Mouse (Mus musculus) forebrain, postnatal 0 days (tissue): ENCODE measurements at regions not wholly inside any gene's neighbourhood (a gene's known extent, or its start where the extent isn't known, plus 50 kb on each side); places are given as distances from the start of the nearest gene placed in this dataset.

Source experiments
- ATAC-seq: fragments of 200-750 bp; cut with Nextera tagmentation; 2 replicates; pipeline ENCODE4 v1.8.0; 2017; ENCODE audit warnings: mild to moderate bottlenecking, moderate library complexity
- DNase-seq: peaks from one replicate; pipeline ENCODE4 v3.0.0-alpha.2; 2015
- H3K27ac ChIP-seq: fragments of 300-500 bp; sonication (generic); 2 replicates; pipeline ENCODE4 v1.5.1; 2014; ENCODE audit warnings: low read depth, mild to moderate bottlenecking, antibody characterized with exemption, low read length, moderate library complexity, mixed read lengths
- H3K27me3 ChIP-seq: fragments of 300-500 bp; sonication (generic); 2 replicates; pipeline ENCODE4 v1.6.1; 2014; ENCODE audit warnings: mild to moderate bottlenecking, low read length, mixed read lengths; ENCODE audit not compliant: insufficient read depth
- H3K36me3 ChIP-seq: fragments of 300-500 bp; sonication (generic); 2 replicates; pipeline ENCODE4 v1.6.1; 2014; ENCODE audit warnings: mild to moderate bottlenecking, moderate library complexity; ENCODE audit not compliant: insufficient read depth
- H3K4me1 ChIP-seq: fragments of 300-500 bp; sonication (generic); 2 replicates; pipeline ENCODE4 v1.6.1; 2014; ENCODE audit warnings: antibody characterized with exemption; ENCODE audit not compliant: insufficient read depth
- H3K4me2 ChIP-seq: fragments of 300-500 bp; sonication (generic); 2 replicates; pipeline ENCODE4 v1.6.1; 2014; ENCODE audit warnings: low read depth, mild to moderate bottlenecking, moderate library complexity
- H3K4me3 ChIP-seq: fragments of 300-500 bp; sonication (generic); 2 replicates; pipeline ENCODE4 v1.5.1; 2014; ENCODE audit warnings: low read depth, low read length, mixed read lengths
- H3K9ac ChIP-seq: fragments of 300-500 bp; sonication (generic); 2 replicates; pipeline ENCODE4 v1.6.1; 2014; ENCODE audit warnings: mild to moderate bottlenecking
- H3K9me3 ChIP-seq: fragments of 300-500 bp; sonication (generic); 2 replicates; pipeline ENCODE4 v1.6.1; 2016; ENCODE audit warnings: low read length
- CTCF ChIP-seq: sonication (generic); IDR thresholded peaks from 2 replicates; pipeline ENCODE4 v1.5.1; 2016; ENCODE audit warnings: antibody characterized with exemption, control low read depth, low read depth
- WGBS: fragments of 180-500 bp; shearing (Covaris S2); extraction: QIAGEN DNeasy Blood & Tissue Kit; methylation state at CpG from one replicate; pipeline ENCODE4 v1.1.7; 2014; 5-methylcytosine and 5-hydroxymethylcytosine counted together

DNA sequence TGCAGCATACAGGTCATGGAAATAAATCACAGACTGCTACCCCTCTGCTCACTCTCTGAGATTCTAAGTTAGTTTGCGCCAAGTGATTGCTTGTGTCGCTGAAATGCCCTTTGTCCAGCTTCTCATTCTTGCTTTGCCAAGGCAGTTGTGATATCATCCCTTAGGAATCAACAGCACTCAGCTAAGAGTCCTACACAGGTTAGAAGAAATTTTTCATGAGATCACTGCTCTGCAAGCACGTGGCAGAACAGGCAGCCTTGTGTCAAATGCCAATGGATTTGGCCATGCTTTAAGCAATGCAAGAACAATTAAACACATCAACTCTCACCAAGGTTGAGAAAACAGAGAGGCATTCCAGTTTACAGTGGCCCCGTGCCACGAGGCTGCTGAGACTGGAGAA lies 1829.0 kb upstream of the 5930422O12Rik start:
- H3K27ac ChIP-seq = no peak overlapping the region
- H3K4me1 ChIP-seq = no peaks in the 10 kb centered on the region
- no peaks in the 10 kb centered on the region for H3K9me3 ChIP-seq
- no peak overlapping the region for H3K4me3 ChIP-seq
- H3K36me3 ChIP-seq = no peaks in the 10 kb centered on the region
- H3K4me2 ChIP-seq = no peak overlapping the region
- H3K9ac ChIP-seq = no peak overlapping the region
- H3K27me3 ChIP-seq = no peaks in the 10 kb centered on the region
- no peak for ATAC-seq
- TF ChIP-seq CTCF = no peak
- DNase-seq = no peak
- 59% methylated on average over 5 of the region's 5 CpGs for WGBS

DNA sequence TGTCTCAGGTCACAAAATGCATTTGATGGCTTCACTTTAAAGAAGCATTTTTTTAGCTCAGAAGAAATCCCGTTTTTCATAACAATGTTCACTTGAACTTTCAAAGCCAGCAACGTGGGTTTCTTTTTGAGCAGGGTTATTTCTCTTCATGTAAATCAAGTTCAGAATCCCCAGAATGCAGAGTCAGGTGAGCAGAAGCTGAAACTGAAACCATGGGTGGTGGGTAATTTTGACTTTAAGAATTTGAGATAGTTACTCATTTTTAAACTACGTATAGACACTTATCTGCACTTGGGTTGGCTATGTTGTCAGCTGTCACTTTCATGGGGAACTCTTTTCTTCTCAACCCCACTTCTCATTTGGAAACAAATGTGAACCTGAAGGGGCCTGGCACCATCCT lies 1827.5 kb upstream of the 5930422O12Rik start:
- no peak overlapping the region for H3K27ac ChIP-seq
- no peaks in the 10 kb centered on the region for H3K36me3 ChIP-seq
- no peaks in the 10 kb centered on the region for H3K4me1 ChIP-seq
- ATAC-seq = no peak
- TF ChIP-seq CTCF = no peak
- 77% methylated on average over 3 of the region's 3 CpGs for WGBS
- no peaks in the 10 kb centered on the region for H3K9me3 ChIP-seq
- H3K4me2 ChIP-seq = no peak overlapping the region
- no peak overlapping the region for H3K4me3 ChIP-seq
- no peak overlapping the region for H3K9ac ChIP-seq
- no peaks in the 10 kb centered on the region for H3K27me3 ChIP-seq
- no peak for DNase-seq

DNA sequence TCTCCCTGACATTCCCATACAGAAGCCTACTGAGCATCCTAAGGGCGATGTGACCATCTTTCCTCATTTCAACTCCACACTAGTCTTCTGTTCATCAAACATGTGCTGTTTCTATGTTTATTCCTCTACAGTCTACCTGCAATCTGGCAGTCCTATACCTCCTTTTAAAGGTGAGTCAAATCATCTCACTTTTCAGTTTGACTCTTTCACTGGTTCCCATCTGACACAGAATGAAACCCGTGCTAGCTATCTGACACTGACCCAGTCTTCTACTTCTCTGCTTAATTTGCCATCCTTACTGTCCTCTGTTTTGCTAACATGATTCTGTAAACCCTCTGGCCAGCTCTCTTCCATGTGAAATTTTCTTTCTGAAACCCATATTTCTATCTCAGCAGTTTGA lies 1812.0 kb upstream of the 5930422O12Rik start:
- DNase-seq (no peak), ATAC-seq (no peak)
- Histone ChIP-seq H3K36me3 (no peaks in the 10 kb centered on the region), H3K4me1 (no peaks in the 10 kb centered on the region), H3K9ac (no peak overlapping the region), H3K9me3 (no peaks in the 10 kb centered on the region), H3K27ac (no peak overlapping the region), H3K27me3 (no peaks in the 10 kb centered on the region), H3K4me2 (no peak overlapping the region), H3K4me3 (no peak overlapping the region)
- no peak for TF ChIP-seq CTCF
- 88% methylated on average over 2 of the region's 2 CpGs for WGBS

DNA sequence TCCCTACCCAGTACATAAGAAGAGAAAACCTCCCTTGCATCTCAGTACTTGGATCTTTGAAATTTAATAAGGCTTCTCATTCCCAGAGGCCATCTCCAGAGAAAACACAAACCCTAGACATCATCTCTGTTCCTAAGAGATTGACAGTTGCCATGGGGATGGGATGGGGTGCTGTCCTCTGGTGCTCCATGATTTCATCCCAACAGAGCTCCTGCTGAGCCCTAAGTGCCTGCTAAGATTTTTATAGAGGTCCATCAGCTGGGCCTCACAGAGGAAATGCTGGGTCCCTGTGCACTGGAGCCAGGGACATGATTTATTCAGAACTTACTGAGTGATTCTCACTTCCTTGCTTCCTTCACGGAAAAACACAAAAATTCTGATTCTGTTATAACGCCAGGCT lies 1800.8 kb upstream of the 5930422O12Rik start:
- no peaks in the 10 kb centered on the region for H3K27me3 ChIP-seq
- H3K4me2 ChIP-seq = no peak overlapping the region
- no peaks in the 10 kb centered on the region for H3K4me1 ChIP-seq
- H3K9me3 ChIP-seq = no peaks in the 10 kb centered on the region
- H3K9ac ChIP-seq = no peak overlapping the region
- DNase-seq = no peak
- WGBS = 84% methylated on average over 2 of the region's 2 CpGs
- H3K27ac ChIP-seq = no peak overlapping the region
- no peak overlapping the region for H3K4me3 ChIP-seq
- H3K36me3 ChIP-seq = no peaks in the 10 kb centered on the region
- ATAC-seq = no peak
- no peak for TF ChIP-seq CTCF

DNA sequence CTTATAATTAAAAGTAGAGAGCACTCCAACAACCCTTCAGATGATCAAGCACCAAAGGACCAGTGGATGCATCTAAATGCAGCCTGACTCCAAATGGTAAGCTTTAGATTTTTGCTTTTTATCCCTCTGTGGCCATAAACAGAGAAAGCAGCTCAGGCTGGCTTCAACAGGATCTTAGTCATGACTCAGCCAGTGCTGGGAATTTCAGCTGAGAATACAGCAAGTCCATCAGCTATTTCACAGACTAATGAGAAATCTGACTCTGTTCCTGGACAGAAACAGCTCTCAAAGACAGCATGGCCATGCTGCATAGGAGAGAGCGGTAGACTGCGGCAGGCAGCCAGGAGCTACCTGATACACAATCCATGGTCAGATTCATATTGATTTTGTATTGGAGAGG lies 1800.4 kb upstream of the 5930422O12Rik start:
- TF ChIP-seq CTCF = no peak
- no peaks in the 10 kb centered on the region for H3K36me3 ChIP-seq
- no peaks in the 10 kb centered on the region for H3K4me1 ChIP-seq
- no peaks in the 10 kb centered on the region for H3K27me3 ChIP-seq
- H3K27ac ChIP-seq = no peak overlapping the region
- ATAC-seq (no peak; the same call in 1 of the 2 replicates), DNase-seq (no peak)
- no peaks in the 10 kb centered on the region for H3K9me3 ChIP-seq
- no peak overlapping the region for H3K4me2 ChIP-seq
- WGBS = 94% methylated on average over 2 of the region's 2 CpGs
- no peak overlapping the region for H3K9ac ChIP-seq
- no peak overlapping the region for H3K4me3 ChIP-seq

DNA sequence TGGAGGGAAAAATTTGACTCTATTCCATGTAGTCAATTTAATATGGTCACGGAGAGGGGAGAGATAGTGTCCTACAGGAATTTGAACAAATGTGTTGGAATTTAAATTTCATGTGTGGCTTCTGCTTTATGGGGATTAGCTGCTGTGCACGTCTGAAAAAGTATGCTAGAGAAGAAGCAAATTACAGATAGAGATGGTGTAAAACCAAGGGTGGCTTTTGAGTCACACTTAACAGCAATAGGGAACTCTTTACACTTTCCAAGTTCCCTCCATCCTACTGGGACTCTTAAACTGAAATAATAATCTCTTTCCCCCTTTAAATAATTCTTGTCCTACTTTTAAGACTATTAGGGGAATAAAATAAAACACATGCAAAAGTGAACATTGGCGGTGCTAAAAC lies 1790.1 kb upstream of the 5930422O12Rik start:
- Histone ChIP-seq H3K27me3 (no peaks in the 10 kb centered on the region), H3K4me2 (no peak overlapping the region), H3K9ac (no peak overlapping the region), H3K27ac (no peak overlapping the region), H3K4me1 (no peaks in the 10 kb centered on the region), H3K9me3 (no peaks in the 10 kb centered on the region), H3K36me3 (no peaks in the 10 kb centered on the region), H3K4me3 (no peak overlapping the region)
- TF ChIP-seq CTCF = no peak
- DNase-seq (no peak), ATAC-seq (no peak)
- WGBS = 81% methylated on average over 3 of the region's 3 CpGs

DNA sequence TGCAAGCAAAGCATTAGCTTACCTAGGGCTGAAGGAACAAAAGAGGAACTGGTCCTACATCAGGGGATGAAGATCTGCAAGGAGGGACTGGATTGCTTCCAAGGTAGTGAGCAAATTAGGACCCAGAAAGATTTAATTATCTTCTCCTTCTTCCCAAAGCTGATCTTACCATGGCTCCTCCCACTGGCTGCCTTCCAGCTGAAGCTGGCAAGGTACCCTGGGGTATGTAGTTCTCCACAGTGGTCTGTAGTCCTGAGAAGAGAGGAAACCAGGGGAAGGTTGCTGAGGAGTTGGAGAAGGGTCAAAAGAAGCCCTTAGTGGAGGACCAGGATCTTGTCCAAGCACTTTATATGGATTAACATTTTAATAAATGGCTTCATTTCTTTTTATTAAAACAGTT lies 1764.8 kb upstream of the 5930422O12Rik start:
- H3K9ac ChIP-seq = no peak overlapping the region
- TF ChIP-seq CTCF = no peak
- no peak overlapping the region for H3K4me2 ChIP-seq
- H3K36me3 ChIP-seq = no peaks in the 10 kb centered on the region
- H3K4me3 ChIP-seq = no peak overlapping the region
- no peaks in the 10 kb centered on the region for H3K27me3 ChIP-seq
- H3K9me3 ChIP-seq = no peaks in the 10 kb centered on the region
- DNase-seq (no peak), ATAC-seq (no peak)
- H3K27ac ChIP-seq = no peak overlapping the region
- H3K4me1 ChIP-seq = peaks cover 4% of the 10 kb centered on the region; the same call in 1 of the 2 replicates

DNA sequence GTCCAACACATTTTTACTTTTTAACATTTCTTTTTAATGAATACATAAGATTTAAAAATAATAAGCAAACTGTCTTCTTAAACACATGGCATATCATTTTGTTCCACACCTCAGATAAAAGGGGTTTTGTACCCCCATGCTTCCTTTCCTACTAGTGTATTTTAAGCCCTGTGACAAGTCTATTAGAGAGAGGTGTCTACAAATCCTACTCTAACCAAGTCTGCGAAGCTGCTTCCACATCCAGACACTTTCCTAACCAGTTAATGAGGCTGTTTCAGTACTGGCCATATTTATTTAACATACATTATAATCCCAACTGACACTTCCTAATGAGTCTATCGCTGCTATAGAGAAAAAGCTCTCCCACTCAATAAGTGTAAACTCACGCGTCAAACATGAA lies 1763.0 kb upstream of the 5930422O12Rik start:
- WGBS = 59% methylated on average over 4 of the region's 4 CpGs
- Histone ChIP-seq H3K4me3 (no peak overlapping the region), H3K27ac (no peak overlapping the region), H3K4me1 (peaks cover 4% of the 10 kb centered on the region; the same call in 1 of the 2 replicates), H3K9ac (no peak overlapping the region), H3K4me2 (no peak overlapping the region), H3K36me3 (no peaks in the 10 kb centered on the region), H3K27me3 (no peaks in the 10 kb centered on the region), H3K9me3 (no peaks in the 10 kb centered on the region)
- ATAC-seq = no peak
- peak; percentile 2 for DNase-seq
- TF ChIP-seq CTCF = no peak
